Mouse (Mus musculus) stomach, embryonic 15.5 days (tissue): Measurements from ENCODE around the gene Atp5c1. TPM values are rescaled to one million over a fixed set of nuclear protein-coding genes. Genes with fewer than 3 reads are reported as not detected.

Experiments used
- ATAC-seq: fragments of 200-750 bp; cut with Nextera tagmentation; 2 replicates; pipeline ENCODE4 v1.8.0; 2017; ENCODE audit warnings: low read depth, moderate number of reproducible peaks, moderate TSS enrichment; ENCODE audit not compliant: insufficient read depth, low FRiP score
- H3K27ac ChIP-seq: fragments of 300-500 bp; sonication (generic); 2 replicates; pipeline ENCODE4 v1.5.1; 2015; ENCODE audit warnings: mild to moderate bottlenecking, inconsistent platforms
- H3K27me3 ChIP-seq: fragments of 300-500 bp; sonication (generic); replicated peaks from 2 replicates; pipeline ENCODE4 v1.6.1; 2015; ENCODE audit warnings: inconsistent platforms
- H3K36me3 ChIP-seq: fragments of 300-500 bp; sonication (generic); 2 replicates; pipeline ENCODE4 v1.6.1; 2015; ENCODE audit warnings: inconsistent platforms
- H3K4me1 ChIP-seq: fragments of 300-500 bp; sonication (generic); 2 replicates; pipeline ENCODE4 v1.6.1; 2015; ENCODE audit warnings: inconsistent platforms
- H3K4me2 ChIP-seq: fragments of 300-500 bp; sonication (generic); 2 replicates; pipeline ENCODE4 v1.6.1; 2015; ENCODE audit warnings: mild to moderate bottlenecking, inconsistent platforms
- H3K4me3 ChIP-seq: fragments of 300-500 bp; sonication (generic); replicated peaks from 2 replicates; pipeline ENCODE4 v1.5.1; 2015; ENCODE audit warnings: inconsistent platforms
- H3K9ac ChIP-seq: fragments of 300-500 bp; sonication (generic); 2 replicates; pipeline ENCODE4 v1.6.1; 2015; ENCODE audit warnings: inconsistent platforms
- H3K9me3 ChIP-seq: fragments of 300-500 bp; sonication (generic); 2 replicates; pipeline ENCODE4 v1.6.1; 2016; ENCODE audit warnings: inconsistent platforms
- WGBS: fragments of 180-500 bp; shearing (Covaris S2); methylation state at CpG from one replicate; pipeline ENCODE4 v1.1.7; 2015; 5-methylcytosine and 5-hydroxymethylcytosine counted together
- polyA plus RNA-seq: library from polyadenylated mRNA; unstranded; fragments of >200 nt; fragmentation: Nextera tagmentation; extraction: Ambion mirVana; gene quantifications from 2 replicates; pipeline ENCODE4 v1.2.1, GENCODE M21; 2015

Atp5c1 gene
- polyA plus RNA-seq, 1 experiment from 2014 or later, result 585 TPM

DNA sequence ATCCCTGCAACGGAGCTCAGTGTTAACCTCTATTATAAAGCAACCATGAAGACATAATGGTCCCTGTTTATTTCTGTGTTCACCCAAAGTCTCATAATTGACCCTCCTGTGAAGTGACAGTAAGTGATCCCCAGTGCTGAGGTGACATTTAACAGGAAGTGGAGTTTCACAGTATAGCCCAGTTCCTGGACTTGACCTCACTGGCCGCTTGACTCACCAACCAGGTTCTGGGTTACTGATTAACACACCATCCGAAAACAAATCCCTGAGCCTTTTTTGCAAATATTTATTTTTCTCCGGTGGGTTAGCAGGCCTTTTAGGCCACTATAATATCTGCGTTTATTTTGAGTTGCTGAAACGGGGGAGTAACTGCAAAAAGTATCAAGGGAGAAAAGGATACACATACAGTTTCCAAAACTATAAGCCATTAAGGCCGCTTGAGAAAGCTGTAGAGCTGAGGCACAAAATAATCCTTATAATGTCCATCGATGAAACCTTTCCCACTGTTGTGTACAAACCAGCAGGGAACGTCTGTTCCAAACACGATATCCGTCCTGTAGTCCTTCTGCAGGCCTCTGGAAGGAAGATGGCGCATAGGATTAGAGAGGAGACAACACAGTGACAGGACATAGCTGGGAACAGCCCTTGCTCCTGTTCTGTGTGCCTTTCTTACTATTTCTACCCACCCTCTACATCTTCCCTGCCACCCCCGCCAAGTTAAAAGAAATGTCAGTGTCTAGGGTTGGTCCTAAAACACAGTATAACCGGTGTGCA is 14.2 kb upstream of the Atp5c1 start:
- peak overlapping the region; percentile 14; the same call in 1 of the 2 replicates for H3K4me2 ChIP-seq
- WGBS, result 62% methylated on average over 14 of the region's 14 CpGs
- H3K36me3 ChIP-seq, result peaks cover 20% of the 10 kb centered on the region
- H3K27ac ChIP-seq, result peak overlapping the region; percentile 69; the same call in 1 of the 2 replicates
- H3K9me3 ChIP-seq, result no peaks in the 10 kb centered on the region
- H3K9ac ChIP-seq, result no peak overlapping the region
- no peaks in the 10 kb centered on the region for H3K27me3 ChIP-seq
- no peak overlapping the region for H3K4me3 ChIP-seq
- ATAC-seq, result peak; percentile 81
- H3K4me1 ChIP-seq, result no peaks in the 10 kb centered on the region

DNA sequence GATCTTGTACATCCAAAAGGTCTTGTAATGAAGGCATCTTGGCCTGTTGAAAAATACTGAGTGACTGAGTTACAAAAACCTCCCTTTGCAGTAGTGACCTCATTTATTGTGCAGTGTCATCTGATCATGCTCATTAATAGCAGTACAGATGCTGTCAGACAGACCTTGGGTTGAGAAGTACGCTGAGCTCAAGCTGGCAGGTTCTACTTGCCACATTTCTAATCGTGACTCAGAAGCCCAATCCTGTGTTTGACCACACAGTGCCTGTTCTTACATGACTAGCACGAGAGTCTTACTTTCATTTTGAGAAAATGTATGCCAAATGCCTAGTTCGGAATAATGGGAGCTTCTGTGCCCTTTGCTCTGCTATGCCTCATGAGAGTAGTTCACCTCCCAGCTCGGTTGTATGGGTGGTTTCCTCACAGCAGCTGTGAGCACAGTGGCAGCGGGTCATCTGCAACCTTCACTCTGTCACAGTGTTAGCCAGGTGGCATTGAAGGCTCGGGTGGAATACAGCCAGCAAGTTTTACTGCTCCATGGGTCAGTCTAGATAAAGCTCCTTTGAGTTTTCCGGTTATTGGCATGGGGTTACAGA is 7.0 kb upstream of the Atp5c1 start:
- H3K9me3 ChIP-seq, result no peaks in the 10 kb centered on the region
- H3K36me3 ChIP-seq, result peaks cover 20% of the 10 kb centered on the region
- H3K4me2 ChIP-seq, result no peak overlapping the region
- H3K4me3 ChIP-seq, result no peak overlapping the region
- no peak overlapping the region for H3K9ac ChIP-seq
- no peak overlapping the region for H3K27ac ChIP-seq
- WGBS, result 85% methylated on average over 8 of the region's 8 CpGs
- no peaks in the 10 kb centered on the region for H3K4me1 ChIP-seq
- no peaks in the 10 kb centered on the region for H3K27me3 ChIP-seq
- ATAC-seq, result no peak; the same call in 1 of the 2 replicates

DNA sequence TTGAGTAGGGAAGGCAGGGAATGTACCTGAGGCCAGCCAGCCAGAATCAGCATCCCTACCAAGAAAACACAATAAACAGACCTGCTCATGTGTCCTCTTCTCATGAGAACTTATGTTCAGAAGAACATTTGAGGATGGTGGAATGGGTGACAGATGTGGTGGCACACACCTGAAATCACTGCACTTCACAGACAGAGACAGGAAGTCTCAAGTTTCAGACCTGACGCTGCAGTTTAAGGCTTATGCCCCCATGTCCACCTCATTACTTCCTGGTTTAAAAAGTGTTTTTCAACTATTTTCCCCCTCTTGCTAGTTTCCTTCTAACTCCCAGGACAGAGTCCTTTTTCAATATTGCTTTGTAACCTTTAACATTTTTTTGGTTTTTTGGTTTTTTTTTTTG is 2.4 kb upstream of the Atp5c1 start:
- Histone ChIP-seq H3K9me3 (no peaks in the 10 kb centered on the region), H3K9ac (no peak overlapping the region), H3K27ac (no peak overlapping the region), H3K4me1 (peaks cover 16% of the 10 kb centered on the region), H3K36me3 (peaks cover 5% of the 10 kb centered on the region; the same call in 1 of the 2 replicates), H3K27me3 (no peaks in the 10 kb centered on the region), H3K4me3 (no peak overlapping the region), H3K4me2 (no peak overlapping the region)
- ATAC-seq, result no peak
- WGBS, result 70% methylated on average over 1 of the region's 1 CpGs

DNA sequence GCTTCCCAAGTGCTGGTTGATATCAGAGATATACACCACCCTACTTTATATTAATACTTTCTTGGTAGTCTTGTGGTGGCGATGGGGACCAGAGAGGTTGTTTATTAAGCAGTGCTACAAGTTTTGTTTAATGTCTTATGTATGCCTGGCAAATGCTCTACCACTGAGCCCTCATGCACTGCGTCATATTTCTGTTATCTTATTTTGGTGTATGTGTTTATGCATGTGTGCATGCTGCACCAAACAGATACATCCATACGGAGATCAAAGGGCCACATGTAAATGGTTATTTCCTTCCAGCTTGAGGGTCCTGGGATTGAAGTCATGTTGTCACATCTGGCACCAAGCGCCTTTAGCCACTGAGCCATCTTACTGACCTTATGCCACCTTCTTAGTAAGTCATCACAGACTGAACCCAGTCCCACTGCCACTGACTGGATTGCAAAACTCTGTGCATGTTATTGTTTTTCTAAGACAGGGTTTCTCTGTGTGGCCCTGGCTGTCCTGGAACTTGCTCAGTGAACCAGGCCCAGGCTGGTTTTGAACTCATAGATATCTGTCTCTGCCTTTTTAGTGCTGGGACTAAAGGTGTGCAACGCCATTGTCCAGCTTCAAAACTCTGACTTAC is 1.3 kb upstream of the Atp5c1 start:
- H3K36me3 ChIP-seq, result no peaks in the 10 kb centered on the region; the same call in 1 of the 2 replicates
- peak overlapping the region; percentile 98 for H3K4me3 ChIP-seq
- 77% methylated on average over 5 of the region's 5 CpGs for WGBS
- no peaks in the 10 kb centered on the region for H3K9me3 ChIP-seq
- H3K9ac ChIP-seq, result no peak overlapping the region
- H3K4me2 ChIP-seq, result peak overlapping the region; percentile 75
- H3K27ac ChIP-seq, result no peak overlapping the region
- peaks cover 22% of the 10 kb centered on the region for H3K4me1 ChIP-seq
- no peaks in the 10 kb centered on the region for H3K27me3 ChIP-seq
- no peak for ATAC-seq

DNA sequence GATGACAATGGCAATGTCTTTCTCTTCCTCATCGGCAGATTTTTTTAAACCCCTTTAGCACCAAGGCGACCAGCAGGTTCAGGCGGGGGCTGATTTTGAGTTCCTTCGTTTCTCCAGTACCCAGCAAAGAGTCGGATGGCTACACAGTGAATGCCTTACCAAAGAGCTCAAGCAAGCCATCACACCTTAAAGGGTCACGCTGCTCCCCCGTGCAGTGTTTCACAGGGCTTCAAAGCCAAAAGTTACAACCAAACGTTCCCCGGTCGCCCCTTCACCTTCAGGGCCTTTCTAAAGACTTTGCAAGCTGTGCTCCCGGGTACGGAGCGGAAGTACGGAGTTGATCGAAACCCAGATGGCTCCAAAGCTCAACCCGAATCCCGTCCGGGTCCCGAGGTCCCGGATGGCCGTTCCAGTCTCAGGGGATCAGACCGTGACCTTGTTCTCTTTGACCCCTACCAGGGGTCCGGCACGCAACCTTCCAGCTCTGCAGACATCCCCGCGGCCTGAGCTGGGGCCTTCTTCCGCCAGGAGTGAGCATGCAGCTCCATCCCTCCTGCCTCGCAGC is 483 bp downstream of the Atp5c1 start:
- peak overlapping the region; percentile 98 for H3K4me3 ChIP-seq
- under 1% methylated on average over 28 of the region's 28 CpGs for WGBS
- no peaks in the 10 kb centered on the region for H3K36me3 ChIP-seq
- peak overlapping the region; percentile 100 for H3K9ac ChIP-seq
- H3K9me3 ChIP-seq, result no peaks in the 10 kb centered on the region
- H3K27me3 ChIP-seq, result no peaks in the 10 kb centered on the region
- H3K27ac ChIP-seq, result peak overlapping the region; percentile 92
- H3K4me1 ChIP-seq, result peaks cover 24% of the 10 kb centered on the region
- H3K4me2 ChIP-seq, result peak overlapping the region; percentile 62
- ATAC-seq, result peak; percentile 51; the same call in 1 of the 2 replicates

DNA sequence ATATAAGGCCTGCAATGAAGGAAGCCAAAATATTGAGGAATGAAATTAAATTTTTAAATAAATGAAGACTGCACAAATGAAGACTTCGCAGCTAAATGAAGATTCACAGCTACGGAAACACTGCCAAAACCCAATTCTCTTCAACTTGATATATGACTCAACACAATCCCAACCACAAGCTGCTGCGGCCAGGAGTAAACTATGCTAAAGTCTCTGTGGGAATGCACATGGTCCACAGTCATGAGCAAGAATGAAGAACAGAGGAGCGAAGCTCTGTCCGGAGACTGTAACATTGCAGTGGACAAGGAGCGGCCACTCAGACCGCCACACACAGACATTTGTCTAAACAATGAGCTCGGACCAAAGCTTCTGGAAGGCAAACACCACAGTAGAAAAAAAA is 3.6 kb downstream of the Atp5c1 start:
- Histone ChIP-seq H3K27me3 (no peaks in the 10 kb centered on the region), H3K9me3 (no peaks in the 10 kb centered on the region), H3K4me1 (peaks cover 28% of the 10 kb centered on the region), H3K9ac (no peak overlapping the region), H3K27ac (no peak overlapping the region), H3K36me3 (0 out of 2 replicates have a peak, but pooled peaks cover 4% of the 10 kb centered on the region), H3K4me3 (no peak overlapping the region), H3K4me2 (no peak overlapping the region)
- 56% methylated on average over 8 of the region's 8 CpGs for WGBS
- ATAC-seq, result no peak

DNA sequence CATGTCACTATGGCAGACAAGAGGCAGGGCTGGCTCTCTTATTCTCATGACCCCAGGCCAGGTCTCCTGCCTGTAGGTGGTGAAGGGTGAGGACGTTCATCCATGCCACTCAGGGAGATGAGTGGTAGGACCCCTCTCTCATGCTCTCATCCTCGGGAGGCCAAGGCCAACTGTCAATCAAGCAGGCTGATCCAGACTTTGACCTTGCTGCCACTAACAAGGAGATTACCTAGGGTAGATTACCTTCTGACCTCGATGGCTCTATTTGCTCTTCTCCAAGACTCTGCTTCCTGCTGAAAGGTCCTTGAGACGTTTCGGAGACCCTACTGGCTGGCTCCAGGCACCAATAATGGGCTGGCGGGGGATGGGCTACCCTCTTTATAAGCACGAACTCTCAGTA is 5.8 kb downstream of the Atp5c1 start:
- no peak overlapping the region for H3K4me3 ChIP-seq
- H3K36me3 ChIP-seq, result 0 out of 2 replicates have a peak, but pooled peaks cover 4% of the 10 kb centered on the region
- ATAC-seq, result no peak
- H3K27ac ChIP-seq, result no peak overlapping the region
- H3K27me3 ChIP-seq, result no peaks in the 10 kb centered on the region
- 68% methylated on average over 7 of the region's 7 CpGs for WGBS
- H3K4me1 ChIP-seq, result peaks cover 23% of the 10 kb centered on the region; the same call in 1 of the 2 replicates
- no peaks in the 10 kb centered on the region for H3K9me3 ChIP-seq
- no peak overlapping the region for H3K9ac ChIP-seq
- H3K4me2 ChIP-seq, result no peak overlapping the region

DNA sequence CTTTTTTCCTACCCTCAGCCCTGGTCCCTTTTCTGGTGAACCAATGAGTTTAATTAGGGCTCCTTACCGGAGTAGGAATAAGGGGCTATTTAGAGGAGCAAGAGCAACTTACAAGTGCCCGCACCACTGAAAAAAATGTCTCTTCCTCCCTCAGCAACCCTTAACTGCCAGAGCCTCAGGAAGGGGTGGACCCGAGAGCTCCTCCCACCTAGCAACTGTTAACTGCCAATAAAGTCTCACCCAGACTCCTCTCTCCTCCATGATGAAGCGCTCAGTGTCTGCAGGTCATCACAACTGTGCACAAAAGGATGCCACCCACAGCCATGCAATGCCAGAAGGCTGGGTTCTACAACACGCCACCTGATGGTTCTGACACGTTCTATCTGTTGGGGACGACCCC is 8.6 kb downstream of the Atp5c1 start:
- ATAC-seq, result no peak
- Histone ChIP-seq H3K9ac (no peak overlapping the region), H3K27me3 (no peaks in the 10 kb centered on the region), H3K4me1 (0 out of 2 replicates have a peak, but pooled peaks cover 10% of the 10 kb centered on the region), H3K27ac (no peak overlapping the region), H3K9me3 (no peaks in the 10 kb centered on the region), H3K4me2 (no peak overlapping the region), H3K4me3 (no peak overlapping the region), H3K36me3 (peaks cover 17% of the 10 kb centered on the region)
- 87% methylated on average over 7 of the region's 7 CpGs for WGBS

DNA sequence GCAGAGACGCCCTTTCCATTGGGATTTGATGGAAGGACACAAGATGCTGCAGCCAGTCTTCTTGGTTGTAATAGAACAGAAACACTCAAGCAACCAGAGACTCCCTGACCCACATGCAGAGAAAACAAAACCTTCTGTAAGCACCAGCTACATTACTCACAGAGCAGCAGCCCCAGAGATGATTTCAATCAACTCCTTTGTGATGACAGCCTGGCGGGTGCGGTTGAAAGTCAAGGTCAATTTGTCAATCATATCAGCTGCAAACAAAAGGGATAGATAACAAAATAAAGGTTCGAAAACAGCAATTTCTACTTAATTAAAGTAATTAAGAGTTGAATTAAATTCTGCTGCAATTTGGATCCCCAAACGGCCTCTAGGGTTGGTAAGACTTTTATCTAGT is 21.5 kb downstream of the Atp5c1 start:
- Histone ChIP-seq H3K4me3 (no peak overlapping the region), H3K4me2 (no peak overlapping the region), H3K36me3 (peaks cover 57% of the 10 kb centered on the region), H3K9ac (no peak overlapping the region), H3K9me3 (no peaks in the 10 kb centered on the region), H3K27ac (no peak overlapping the region), H3K4me1 (no peaks in the 10 kb centered on the region), H3K27me3 (no peaks in the 10 kb centered on the region)
- ATAC-seq, result no peak
- WGBS, result 83% methylated on average over 5 of the region's 5 CpGs

DNA sequence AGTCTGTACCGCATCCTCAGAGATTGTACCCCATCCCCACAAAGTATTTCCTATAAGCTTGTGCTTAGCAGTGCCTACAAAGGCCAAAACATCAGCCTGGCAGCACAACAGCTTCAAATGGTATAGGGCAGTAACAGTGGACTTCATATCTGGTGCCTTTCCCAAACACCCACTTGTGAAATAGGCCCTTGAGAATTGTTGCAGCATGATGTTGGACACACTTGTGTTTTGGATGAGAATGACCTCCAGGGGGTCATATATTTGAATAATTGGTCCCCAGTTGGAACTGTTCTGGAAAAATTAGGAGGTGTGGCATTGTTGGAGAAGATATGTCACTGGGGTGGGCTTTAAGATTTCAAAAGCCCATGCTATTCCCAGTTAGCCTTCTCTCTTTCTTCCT is 28.3 kb downstream of the Atp5c1 start:
- Histone ChIP-seq H3K36me3 (peaks cover 17% of the 10 kb centered on the region), H3K27ac (no peak overlapping the region), H3K4me1 (peaks cover 12% of the 10 kb centered on the region), H3K4me2 (no peak overlapping the region), H3K9me3 (no peaks in the 10 kb centered on the region), H3K9ac (no peak overlapping the region), H3K4me3 (no peak overlapping the region), H3K27me3 (no peaks in the 10 kb centered on the region)
- no peak for ATAC-seq
- 86% methylated on average over 1 of the region's 1 CpGs for WGBS

DNA sequence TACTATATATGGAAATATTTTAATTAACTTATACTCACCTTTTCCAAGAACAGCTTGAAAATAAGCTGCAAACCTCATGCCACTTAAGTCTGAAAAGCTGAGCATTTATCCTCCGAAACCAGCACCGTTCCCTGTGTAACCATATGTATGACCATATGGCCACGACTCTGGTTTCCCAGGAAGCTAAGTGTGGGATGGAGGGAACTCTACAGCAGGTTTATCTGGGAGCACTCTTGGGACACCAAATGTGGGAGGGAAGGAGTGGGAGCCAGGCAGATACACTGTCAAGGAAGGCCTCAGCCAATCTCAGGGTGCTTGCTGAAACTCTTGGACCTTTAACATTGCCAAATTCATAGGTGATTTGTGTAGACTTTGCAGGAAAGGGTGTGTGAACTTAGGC is 29.4 kb downstream of the Atp5c1 start:
- Histone ChIP-seq H3K9ac (no peak overlapping the region), H3K4me1 (peaks cover 12% of the 10 kb centered on the region), H3K4me3 (no peak overlapping the region), H3K36me3 (peaks cover 10% of the 10 kb centered on the region), H3K27me3 (no peaks in the 10 kb centered on the region), H3K9me3 (no peaks in the 10 kb centered on the region), H3K27ac (no peak overlapping the region), H3K4me2 (no peak overlapping the region)
- no peak for ATAC-seq
- WGBS, result 85% methylated on average over 3 of the region's 3 CpGs

DNA sequence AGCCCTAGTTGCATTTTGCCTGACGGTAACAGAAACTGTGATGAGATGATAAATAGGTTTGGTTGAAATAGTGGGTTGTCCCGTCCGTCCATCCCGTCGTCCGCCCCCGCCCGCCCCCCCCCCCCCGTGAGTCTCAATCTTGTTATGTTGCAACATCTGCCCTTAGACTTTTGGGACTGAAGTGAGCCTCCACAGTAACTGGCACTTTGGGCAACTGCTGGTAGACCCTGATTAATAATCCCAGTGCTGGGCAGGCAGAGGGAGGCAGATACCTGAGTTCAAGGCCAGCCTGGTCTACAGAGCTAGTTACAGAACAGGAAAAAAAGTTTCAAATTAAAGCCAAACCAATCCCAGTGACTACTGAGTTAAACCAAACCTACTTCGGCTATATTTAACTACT is 30.9 kb downstream of the Atp5c1 start:
- 15% methylated on average over 7 of the region's 10 CpGs for WGBS
- H3K9me3 ChIP-seq, result no peaks in the 10 kb centered on the region
- no peak for ATAC-seq
- H3K4me2 ChIP-seq, result peak overlapping the region; percentile 60
- no peak overlapping the region for H3K27ac ChIP-seq
- peaks cover 12% of the 10 kb centered on the region for H3K4me1 ChIP-seq
- no peak overlapping the region for H3K9ac ChIP-seq
- H3K27me3 ChIP-seq, result no peaks in the 10 kb centered on the region
- H3K4me3 ChIP-seq, result peak overlapping the region; percentile 94
- 0 out of 2 replicates have a peak, but pooled peaks cover 4% of the 10 kb centered on the region for H3K36me3 ChIP-seq
